Mouse (Mus musculus): Measurements from ENCODE around the gene Gm5624. TPM values are rescaled to one million over a fixed set of nuclear protein-coding genes. Genes with fewer than 3 reads are reported as not detected.

Gm5624 gene
- not detected for total RNA-seq (2023)

GRCm38 (mm10) chr14:44627737-44628136 lies at the start of gene Gm5624:
Gene Gm5624 (minus strand): TSS chr14:44627938.

GRCm38 (mm10) chr14:44582853-44583252 lies 44.9 kb downstream of the Gm5624 start, which contains the start of gene Gm8247:
Gene Gm8247 (plus strand): TSS chr14:44583153.

GRCm38 (mm10) chr14:44517976-44518375 lies 109.8 kb downstream of the Gm5624 start, which contains the start of gene Gm17093:
Gene Gm17093 (plus strand): TSS chr14:44518276.

Other genes starting within 250 kb of the Gm5624 start
- not detected for gene Gm3371, start 217.2 kb downstream of the Gm5624 start, total RNA-seq (2023)
- not detected for gene Gm8232, start 194.3 kb downstream of the Gm5624 start, total RNA-seq (2023)
- gene BC061237, start 135.5 kb downstream of the Gm5624 start, total RNA-seq (2023), result not detected
- gene Gm17093, start 109.7 kb downstream of the Gm5624 start, total RNA-seq (2023), result not detected
- not detected for gene Gm8247, start 44.8 kb downstream of the Gm5624 start, total RNA-seq (2023)
- not detected for gene Gm8257, start 78.5 kb upstream of the Gm5624 start, total RNA-seq (2023)
- not detected for gene Gm8267, start 122.4 kb upstream of the Gm5624 start, total RNA-seq (2023)
- gene Ptgdr, start 231.4 kb upstream of the Gm5624 start, total RNA-seq (2023), result under 1 TPM; 0.49 TPM

All from neutrophil, adult 59 days (primary cell).